Mouse (Mus musculus): ENCODE results near the gene Nppb.

DNA sequence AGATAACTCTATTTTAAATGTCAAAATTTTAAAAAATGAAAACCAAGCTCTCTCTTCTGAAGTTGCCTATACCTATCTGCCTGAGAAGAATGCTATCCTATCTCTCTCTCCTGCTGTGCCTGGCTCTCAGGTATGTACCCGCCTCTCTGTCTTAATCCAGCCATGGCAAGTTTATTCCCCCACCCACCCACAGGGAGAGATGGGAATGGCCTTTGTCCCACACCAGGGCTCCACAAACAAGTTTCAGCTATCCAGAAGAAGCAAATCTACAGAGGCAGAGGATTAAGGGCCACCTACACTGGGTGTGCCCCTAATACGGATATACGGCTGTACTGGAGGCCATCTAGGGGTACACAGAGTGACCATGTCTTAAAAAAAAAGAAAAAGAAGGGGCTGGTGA is 49.9 kb downstream of the Nppb start:
- TF ChIP-seq GATA1 (IDR thresholded peaks at IDR 0.05; ENCODE audit: low read length) (no peak), TAL1 (IDR thresholded peaks at IDR 0.05; ENCODE audit: low read length) (no peak)

Measured in erythroblast, embryonic 14.5 days (primary cell).